In genomic region chr11:93995111-93995719, GRCm38 (mm10) we compare ENCODE assay signal across 8 mouse cellular contexts. TPM values are rescaled to one million over a fixed set of nuclear protein-coding genes. Genes with fewer than 3 reads are reported as not detected.
DNase-seq lines count a peak whose midpoint lies in the region; ATAC-seq and TF ChIP-seq lines count a peak whose summit lies in the region.

No protein-coding gene starts in this region.

- TF ChIP-seq RAD21 in MEL (IDR thresholded peaks at IDR 0.05; ENCODE audit: low read depth, low read length): no peak

- H3K4me3 ChIP-seq in MEL (ENCODE audit: control insufficient read depth in 1 of 2, insufficient read depth in 1 of 2, low read depth in 2 of 2, low read length in 2 of 2): peak overlapping the region; percentile 62 to 87
- peak overlapping the region; percentile 100 for H3K4me3 ChIP-seq in cerebellum, adult 2 months (replicated peaks; ENCODE audit: insufficient read depth, low read depth, low read length)
- H3K4me3 ChIP-seq in forebrain, postnatal 0 days (ENCODE audit: low read depth, low read length): peak overlapping the region; percentile 97
- H3K4me3 ChIP-seq in layer of hippocampus, adult 2 months: peak overlapping the region; percentile 80
- H3K4me3 ChIP-seq in lung, adult 2 months (replicated peaks; ENCODE audit: extremely low read depth, low read depth, low read length): peak overlapping the region; percentile 83
- peak overlapping the region; percentile 87 for H3K4me3 ChIP-seq in neural tube, embryonic 15.5 days (replicated peaks)

- peaks cover 0 to 12% of the 10 kb centered on the region in 2 experiments; a peak in 2 of 4 replicates for H3K36me3 ChIP-seq in MEL (ENCODE audit: control insufficient read depth in 1 of 2, insufficient read depth in 2 of 2, low read length in 2 of 2)
- no peaks in the 10 kb centered on the region for H3K36me3 ChIP-seq in forebrain, postnatal 0 days (ENCODE audit: insufficient read depth)
- H3K36me3 ChIP-seq in neural tube, embryonic 15.5 days: no peaks in the 10 kb centered on the region

- ATAC-seq in forebrain, postnatal 0 days: peak; percentile 55
- peak; percentile 9 for ATAC-seq in neural tube, embryonic 15.5 days (ENCODE audit: low FRiP score)

- peak overlapping the region; percentile 69 for H3K9ac ChIP-seq in MEL (ENCODE audit: control insufficient read depth, low read depth, low read length, poor library complexity, severe bottlenecking)
- peak overlapping the region; percentile 91 for H3K9ac ChIP-seq in forebrain, postnatal 0 days
- peak overlapping the region; percentile 68 for H3K9ac ChIP-seq in neural tube, embryonic 15.5 days (replicated peaks)

- peak; percentile 95 for DNase-seq in MEL (ENCODE audit: low read depth, low spot score)
- DNase-seq in cerebellum, adult 2 months: peak; percentile 78 to 89
- no peak for DNase-seq in forebrain, postnatal 0 days
- DNase-seq in heart, postnatal 36 days: peak; percentile 80 to 83
- DNase-seq in layer of hippocampus, adult 2 months (ENCODE audit: low spot score in 2 of 2): peak; percentile 60 to 86
- DNase-seq in lung, adult 2 months: peak; percentile 80
- DNase-seq in testis, postnatal 14 days (ENCODE audit: low spot score): peak; percentile 83

- no peak for TF ChIP-seq CTCF in MEL (IDR thresholded peaks at IDR 0.05 in 2 of 3, conservative IDR thresholded peaks at IDR 0.05 in 1 of 3; ENCODE audit: control insufficient read depth in 1 of 3, insufficient read depth in 1 of 3, low read depth in 2 of 3, low read length in 3 of 3, poor library complexity in 1 of 3, severe bottlenecking in 1 of 3)
- TF ChIP-seq CTCF in cerebellum, adult 2 months (IDR thresholded peaks at IDR 0.05; ENCODE audit: borderline replicate concordance, insufficient read depth, low read depth, low read length): no peak
- TF ChIP-seq CTCF in forebrain, postnatal 0 days (IDR thresholded peaks at IDR 0.05; ENCODE audit: low read depth): no peak
- no peak for TF ChIP-seq CTCF in layer of hippocampus, adult 2 months (conservative IDR thresholded peaks at IDR 0.05)
- TF ChIP-seq CTCF in lung, adult 2 months (IDR thresholded peaks at IDR 0.05; ENCODE audit: insufficient read depth, low read length): no peak

- peaks cover 6 to 15% of the 10 kb centered on the region in 2 experiments for H3K4me1 ChIP-seq in MEL (ENCODE audit: control insufficient read depth in 1 of 2, insufficient read depth in 2 of 2, low read length in 2 of 2)
- H3K4me1 ChIP-seq in cerebellum, adult 2 months (ENCODE audit: control insufficient read depth, insufficient read depth, low read length): peaks cover 3% of the 10 kb centered on the region
- peaks cover 21% of the 10 kb centered on the region; the same call in 1 of the 2 replicates for H3K4me1 ChIP-seq in forebrain, postnatal 0 days (ENCODE audit: insufficient read depth)
- peaks cover 13% of the 10 kb centered on the region for H3K4me1 ChIP-seq in lung, adult 2 months (ENCODE audit: control insufficient read depth, insufficient read depth, low read length)
- H3K4me1 ChIP-seq in neural tube, embryonic 15.5 days: peaks cover 41% of the 10 kb centered on the region

- H3K27me3 ChIP-seq in MEL (ENCODE audit: control insufficient read depth in 1 of 2, insufficient read depth in 2 of 2, low read length in 2 of 2): no peaks in the 10 kb centered on the region
- no peaks in the 10 kb centered on the region for H3K27me3 ChIP-seq in cerebellum, adult 2 months (ENCODE audit: control insufficient read depth, insufficient read depth, low read length)
- H3K27me3 ChIP-seq in forebrain, postnatal 0 days (ENCODE audit: insufficient read depth, low read length): no peaks in the 10 kb centered on the region
- H3K27me3 ChIP-seq in neural tube, embryonic 15.5 days (replicated peaks): peaks cover 3% of the 10 kb centered on the region; the same call in 1 of the 2 replicates

- intact Hi-C loops in heart, postnatal 36 days (cut with DNase I): loop anchor here (5.0 to 10.0 kb wide), 2 partner anchors 38 to 220 kb away; partner anchors contain the start of genes Nme2 and Tob1

- H3K4me2 ChIP-seq in forebrain, postnatal 0 days (ENCODE audit: low read depth): peak overlapping the region; percentile 92
- H3K4me2 ChIP-seq in neural tube, embryonic 15.5 days: peak overlapping the region; percentile 85

- TF ChIP-seq EP300 in MEL (IDR thresholded peaks at IDR 0.05; ENCODE audit: low read depth in 1 of 2, low read length in 2 of 2): peak in 1 of 2 experiments; percentile 36; a peak in 2 of 4 replicates

- TF ChIP-seq POLR2A in MEL (IDR thresholded peaks at IDR 0.05; ENCODE audit: control insufficient read depth in 1 of 2, insufficient read depth in 1 of 2, low read depth in 1 of 2, low read length in 2 of 2, poor library complexity in 1 of 2): peak; percentile 7 to 63; a peak in 2 of 4 replicates
- TF ChIP-seq POLR2A in cerebellum, adult 2 months (IDR thresholded peaks at IDR 0.05; ENCODE audit: borderline replicate concordance, insufficient read depth, low read length): peak; percentile 62; the same call in 1 of the 2 replicates
- TF ChIP-seq POLR2A in lung, adult 2 months (IDR thresholded peaks at IDR 0.05; ENCODE audit: borderline replicate concordance, extremely low read depth, low read depth, low read length): peak; percentile 90; the same call in 1 of the 2 replicates

- no peaks in the 10 kb centered on the region for H3K9me3 ChIP-seq in MEL (replicated peaks; ENCODE audit: insufficient read depth, low read length)
- no peaks in the 10 kb centered on the region for H3K9me3 ChIP-seq in forebrain, postnatal 0 days (ENCODE audit: low read length)
- H3K9me3 ChIP-seq in neural tube, embryonic 15.5 days (replicated peaks): no peaks in the 10 kb centered on the region

- peak overlapping the region; percentile 91 for H3K27ac ChIP-seq in MEL (ENCODE audit: control insufficient read depth, low read depth, low read length)
- peak overlapping the region; percentile 99 for H3K27ac ChIP-seq in cerebellum, adult 2 months (ENCODE audit: insufficient read depth, low read length)
- H3K27ac ChIP-seq in forebrain, postnatal 0 days (ENCODE audit: low read depth, low read length): peak overlapping the region; percentile 91
- H3K27ac ChIP-seq in layer of hippocampus, adult 2 months: peak overlapping the region; percentile 98
- peak overlapping the region; percentile 95 for H3K27ac ChIP-seq in neural tube, embryonic 15.5 days (replicated peaks)

- 3% methylated on average over 15 of the region's 15 CpGs for WGBS in cerebellum, adult 2 months
- 7% methylated on average over 15 of the region's 15 CpGs for WGBS in forebrain, postnatal 0 days
- WGBS in lung, adult 2 months: 3% methylated on average over 15 of the region's 15 CpGs
- WGBS in neural tube, embryonic 15.5 days: 8% methylated on average over 15 of the region's 15 CpGs

- peaks cover 38% of the 10 kb centered on the region for H3K79me2 ChIP-seq in MEL (ENCODE audit: control insufficient read depth, insufficient read depth, low read length, poor library complexity)

RNA-seq across cellular contexts. Expression of gene Spag9, which starts 0.7 kb away (rescaled TPM):
- 19.1 and 20.6 TPM in 2 replicates for total RNA-seq in MEL (2012; rRNA removed)
- 100 to 1,000 TPM in 1 of 2 experiments, 10 to 100 TPM in 1; 18.9 to 279 TPM for polyA plus RNA-seq in MEL (2012; ENCODE audit: insufficient read depth in 1 of 2, insufficient read length in 2 of 2, low read depth in 1 of 2, low replicate concordance in 2 of 2, missing spikeins in 1 of 2)
- polyA plus RNA-seq in cerebellum, adult 2 months (2012; rRNA removed): 134 and 135 TPM in 2 replicates
- 127 and 155 TPM in 2 replicates for total RNA-seq in forebrain, postnatal 0 days (2014; rRNA removed)
- polyA plus RNA-seq in forebrain, postnatal 0 days (2015; fragmentation: Nextera tagmentation; extraction: Ambion mirVana): 50.0 and 67.1 TPM in 2 replicates
- total RNA-seq in heart, postnatal 36 days (2021): 100 to 1,000 TPM; 147 to 159 TPM
- total RNA-seq in layer of hippocampus, adult 2 months (2021): 100 to 1,000 TPM; 213 to 217 TPM
- polyA plus RNA-seq in lung, adult 2 months (2012; rRNA removed): 23.1 and 33.9 TPM in 2 replicates
- 64.9 and 71.1 TPM in 2 replicates for polyA plus RNA-seq in neural tube, embryonic 15.5 days (2015; fragmentation: Nextera tagmentation; extraction: Ambion mirVana)

RNA-seq across cellular contexts. Expression of gene Nme1, which starts 26.9 kb away (rescaled TPM):
- 210 and 253 TPM in 2 replicates for total RNA-seq in MEL (2012; rRNA removed)
- 100 to 1,000 TPM in 1 of 2 experiments, not detected in 1; 131 TPM for polyA plus RNA-seq in MEL (2012; ENCODE audit: insufficient read depth in 1 of 2, insufficient read length in 2 of 2, low read depth in 1 of 2, low replicate concordance in 2 of 2, missing spikeins in 1 of 2)
- polyA plus RNA-seq in cerebellum, adult 2 months (2012; rRNA removed): 171 and 198 TPM in 2 replicates
- 60.0 and 103 TPM in 2 replicates for total RNA-seq in forebrain, postnatal 0 days (2014; rRNA removed)
- 361 and 415 TPM in 2 replicates for polyA plus RNA-seq in forebrain, postnatal 0 days (2015; fragmentation: Nextera tagmentation; extraction: Ambion mirVana)
- total RNA-seq in heart, postnatal 36 days (2021): 10 to 100 TPM; 10.0 to 12.0 TPM
- 10 to 100 TPM; 68.7 to 75.0 TPM for total RNA-seq in layer of hippocampus, adult 2 months (2021)
- 42.7 and 73.7 TPM in 2 replicates for polyA plus RNA-seq in lung, adult 2 months (2012; rRNA removed)
- 321 and 363 TPM in 2 replicates for polyA plus RNA-seq in neural tube, embryonic 15.5 days (2015; fragmentation: Nextera tagmentation; extraction: Ambion mirVana)

RNA-seq across cellular contexts. Expression of gene Gm20390, which starts 27.1 kb away (rescaled TPM):
- total RNA-seq in MEL (2012; rRNA removed): 673 and 732 TPM in 2 replicates
- polyA plus RNA-seq in MEL (2012; ENCODE audit: insufficient read depth in 1 of 2, insufficient read length in 2 of 2, low read depth in 1 of 2, low replicate concordance in 2 of 2, missing spikeins in 1 of 2): 100 to 1,000 TPM in 1 of 2 experiments, not detected in 1; 760 TPM
- 79.6 and 83.2 TPM in 2 replicates for polyA plus RNA-seq in cerebellum, adult 2 months (2012; rRNA removed)
- 90.4 and 115 TPM in 2 replicates for total RNA-seq in forebrain, postnatal 0 days (2014; rRNA removed)
- 448 and 574 TPM in 2 replicates for polyA plus RNA-seq in forebrain, postnatal 0 days (2015; fragmentation: Nextera tagmentation; extraction: Ambion mirVana)
- 10 to 100 TPM; 16.3 to 18.0 TPM for total RNA-seq in heart, postnatal 36 days (2021)
- 100 to 1,000 TPM in 1 of 2 experiments, 10 to 100 TPM in 1; 96.8 to 111 TPM for total RNA-seq in layer of hippocampus, adult 2 months (2021)
- polyA plus RNA-seq in lung, adult 2 months (2012; rRNA removed): 8.2 and 8.5 TPM in 2 replicates
- polyA plus RNA-seq in neural tube, embryonic 15.5 days (2015; fragmentation: Nextera tagmentation; extraction: Ambion mirVana): 377 and 385 TPM in 2 replicates

RNA-seq across cellular contexts. Expression of gene Nme2, which starts 39.2 kb away (rescaled TPM):
- total RNA-seq in MEL (2012; rRNA removed): 530 and 612 TPM in 2 replicates
- polyA plus RNA-seq in MEL (2012; ENCODE audit: insufficient read depth in 1 of 2, insufficient read length in 2 of 2, low read depth in 1 of 2, low replicate concordance in 2 of 2, missing spikeins in 1 of 2): 100 to 1,000 TPM in 1 of 2 experiments, not detected in 1; 126 TPM
- polyA plus RNA-seq in cerebellum, adult 2 months (2012; rRNA removed): 109 and 115 TPM in 2 replicates
- total RNA-seq in forebrain, postnatal 0 days (2014; rRNA removed): 299 and 495 TPM in 2 replicates
- 195 and 278 TPM in 2 replicates for polyA plus RNA-seq in forebrain, postnatal 0 days (2015; fragmentation: Nextera tagmentation; extraction: Ambion mirVana)
- 1,000 to 10,000 TPM; 1,044 to 1,128 TPM for total RNA-seq in heart, postnatal 36 days (2021)
- 100 to 1,000 TPM in 1 of 2 experiments, 10 to 100 TPM in 1; 80.1 to 110 TPM for total RNA-seq in layer of hippocampus, adult 2 months (2021)
- polyA plus RNA-seq in lung, adult 2 months (2012; rRNA removed): 107 and 124 TPM in 2 replicates
- polyA plus RNA-seq in neural tube, embryonic 15.5 days (2015; fragmentation: Nextera tagmentation; extraction: Ambion mirVana): 101 and 107 TPM in 2 replicates

Comparison
In these comparisons a context has a peak if more than half of its experiments do, and no peak if none do; other contexts are left out.
1. POLR2A ChIP-seq: peak in every context shown above with its lines; median percentile 90 in lung, adult 2 months; 62 in cerebellum, adult 2 months; 35 in MEL.